Mouse (Mus musculus) liver, adult 2 months (tissue): Measurements from ENCODE around the gene Bbc3. TPM values are rescaled to one million over a fixed set of nuclear protein-coding genes. Genes with fewer than 3 reads are reported as not detected.

ENCODE experiments used
- DNase-seq: peaks from one replicate; pipeline ENCODE4 v3.0.0-alpha.2; 2011; ENCODE audit warnings: low read depth, low spot score; ENCODE audit errors: extremely low read depth
- H3K27ac ChIP-seq: fragments of 200-500 bp; replicated peaks from 2 replicates; pipeline ENCODE4 v1.5.1; 2012; ENCODE audit warnings: low read depth, mild to moderate bottlenecking, control low read depth, inconsistent platforms, low read length; ENCODE audit not compliant: insufficient read depth
- H3K27me3 ChIP-seq: fragments of 200-500 bp; 2 replicates; pipeline ENCODE4 v1.6.1; 2012; ENCODE audit warnings: mild to moderate bottlenecking, moderate library complexity, low read length, inconsistent platforms; ENCODE audit not compliant: control insufficient read depth, insufficient read depth
- H3K36me3 ChIP-seq: fragments of 200-500 bp; 2 replicates; pipeline ENCODE4 v1.6.1; 2012; ENCODE audit warnings: low read length, inconsistent platforms; ENCODE audit not compliant: control insufficient read depth, insufficient read depth
- H3K4me1 ChIP-seq: fragments of 200-500 bp; 2 replicates; pipeline ENCODE4 v1.6.1; 2011; ENCODE audit warnings: low read length; ENCODE audit not compliant: control insufficient read depth, insufficient read depth
- H3K4me3 ChIP-seq: fragments of 200-500 bp; 2 replicates; pipeline ENCODE4 v1.5.1; 2011; ENCODE audit warnings: low read depth, mild to moderate bottlenecking, control low read depth, low read length, moderate library complexity; ENCODE audit not compliant: insufficient read depth
- H3K79me2 ChIP-seq: fragments of 200-500 bp; 2 replicates; pipeline ENCODE4 v1.6.1; 2012; ENCODE audit warnings: inconsistent platforms, mild to moderate bottlenecking, low read length, moderate library complexity; ENCODE audit not compliant: control insufficient read depth, insufficient read depth
- H3K9ac ChIP-seq: fragments of 200-500 bp; 2 replicates; pipeline ENCODE4 v1.6.1; 2012; ENCODE audit warnings: low read depth, mild to moderate bottlenecking, control low read depth, inconsistent platforms, low read length
- CTCF ChIP-seq: fragments of 200-500 bp; IDR thresholded peaks from 2 replicates; pipeline ENCODE4 v1.5.1; 2011; ENCODE audit warnings: low read depth, low read length, control low read depth
- POLR2A ChIP-seq: fragments of 200-500 bp; IDR thresholded peaks from 2 replicates; pipeline ENCODE4 v1.6.1; 2011; ENCODE audit warnings: low read length, control low read depth; ENCODE audit not compliant: insufficient read depth; ENCODE audit errors: extremely low read depth
- WGBS: fragments of 180-500 bp; shearing (Covaris S2); methylation state at CpG from one replicate; pipeline ENCODE4 v1.1.7; 2018; 5-methylcytosine and 5-hydroxymethylcytosine counted together
- polyA plus RNA-seq: library from polyadenylated mRNA; depleted of rRNA; stranded (reverse); fragments of >200 nt; gene quantifications from 2 replicates; pipeline ENCODE4 v1.2.3, GENCODE M21; 2012
- total RNA-seq: library from RNA; depleted of rRNA; stranded (reverse); fragments of >200 nt; gene quantifications from 2 replicates; pipeline ENCODE4 v1.2.3, GENCODE M21; 2014

Gene Bbc3
- total and polyA plus RNA-seq, 2 experiments = 6.0 to 15.2 TPM

DNA sequence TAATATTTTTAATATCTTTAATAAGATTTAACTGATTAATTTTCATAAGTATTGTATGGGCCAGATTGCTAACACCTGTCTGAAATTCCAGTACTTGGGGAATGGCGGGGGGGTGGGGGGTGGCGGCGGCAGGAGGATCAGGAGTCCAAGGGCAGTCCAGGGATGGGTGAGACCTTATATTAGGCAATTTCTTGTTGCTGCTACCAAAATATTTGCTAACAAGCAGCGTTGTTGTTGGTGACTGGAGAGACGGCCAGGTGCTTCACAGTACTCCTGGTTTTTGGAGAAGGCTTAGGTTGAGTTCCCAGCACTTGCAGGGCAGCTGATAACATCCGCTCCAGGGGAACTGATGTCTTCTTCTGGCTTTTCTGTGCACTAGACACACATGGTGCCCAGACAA, 12.3 kb downstream of the Bbc3 start:
- Histone ChIP-seq H3K27me3 (no peaks in the 10 kb centered on the region), H3K27ac (peak overlapping the region; percentile 35), H3K79me2 (no peaks in the 10 kb centered on the region), H3K4me3 (no peak overlapping the region), H3K36me3 (peaks cover 3% of the 10 kb centered on the region; the same call in 1 of the 2 replicates), H3K9ac (no peak overlapping the region), H3K4me1 (peaks cover 3% of the 10 kb centered on the region)
- peak; percentile 85 for DNase-seq
- WGBS = 32% methylated on average over 6 of the region's 6 CpGs
- no peak for TF ChIP-seq POLR2A
- no peak for TF ChIP-seq CTCF

GRCm38 (mm10) chr7:16324661-16325060, 16.5 kb downstream of the Bbc3 start:
- Histone ChIP-seq H3K9ac (no peak overlapping the region), H3K4me3 (no peak overlapping the region), H3K79me2 (no peaks in the 10 kb centered on the region), H3K36me3 (0 out of 2 replicates have a peak, but pooled peaks cover 3% of the 10 kb centered on the region), H3K4me1 (peaks cover 3% of the 10 kb centered on the region; the same call in 1 of the 2 replicates), H3K27ac (no peak overlapping the region), H3K27me3 (no peaks in the 10 kb centered on the region)
- WGBS = 89% methylated on average over 7 of the region's 7 CpGs
- TF ChIP-seq CTCF (no peak), POLR2A (no peak)
- no peak for DNase-seq

- peaks cover 3% of the 10 kb centered on the region; the same call in 1 of the 2 replicates for H3K36me3 ChIP-seq
- no peaks in the 10 kb centered on the region for H3K27me3 ChIP-seq
- H3K4me1 ChIP-seq = peaks cover 3% of the 10 kb centered on the region; the same call in 1 of the 2 replicates
- H3K79me2 ChIP-seq = no peaks in the 10 kb centered on the region
- DNase-seq = peak; percentile 78
- WGBS = 19% methylated on average over 8 of the region's 8 CpGs
- H3K4me3 ChIP-seq = no peak overlapping the region
- peak overlapping the region; percentile 12; the same call in 1 of the 2 replicates for H3K9ac ChIP-seq
- TF ChIP-seq POLR2A = no peak
- TF ChIP-seq CTCF = peak; percentile 65
- peak overlapping the region; percentile 22 for H3K27ac ChIP-seq
Observed at GRCm38 (mm10) chr7:16325920-16326606, 17.9 kb downstream of the Bbc3 start.

GRCm38 (mm10) chr7:16326607-16326971, 18.4 kb downstream of the Bbc3 start:
- 99% methylated on average over 2 of the region's 2 CpGs for WGBS
- Histone ChIP-seq H3K36me3 (peaks cover 3% of the 10 kb centered on the region; the same call in 1 of the 2 replicates), H3K9ac (no peak overlapping the region), H3K27me3 (no peaks in the 10 kb centered on the region), H3K79me2 (no peaks in the 10 kb centered on the region), H3K27ac (no peak overlapping the region), H3K4me1 (peaks cover 3% of the 10 kb centered on the region; the same call in 1 of the 2 replicates), H3K4me3 (no peak overlapping the region)
- TF ChIP-seq CTCF (no peak), POLR2A (no peak)
- no peak for DNase-seq

- no peak for DNase-seq
- Histone ChIP-seq H3K4me3 (no peak overlapping the region), H3K79me2 (no peaks in the 10 kb centered on the region), H3K4me1 (peaks cover 3% of the 10 kb centered on the region; the same call in 1 of the 2 replicates), H3K36me3 (peaks cover 5% of the 10 kb centered on the region; the same call in 1 of the 2 replicates), H3K27ac (no peak overlapping the region), H3K27me3 (no peaks in the 10 kb centered on the region), H3K9ac (no peak overlapping the region)
- no peak for TF ChIP-seq POLR2A
- TF ChIP-seq CTCF = no peak
- WGBS = 87% methylated on average over 3 of the region's 3 CpGs
Observed at GRCm38 (mm10) chr7:16329146-16329545, 21.0 kb downstream of the Bbc3 start.

DNA sequence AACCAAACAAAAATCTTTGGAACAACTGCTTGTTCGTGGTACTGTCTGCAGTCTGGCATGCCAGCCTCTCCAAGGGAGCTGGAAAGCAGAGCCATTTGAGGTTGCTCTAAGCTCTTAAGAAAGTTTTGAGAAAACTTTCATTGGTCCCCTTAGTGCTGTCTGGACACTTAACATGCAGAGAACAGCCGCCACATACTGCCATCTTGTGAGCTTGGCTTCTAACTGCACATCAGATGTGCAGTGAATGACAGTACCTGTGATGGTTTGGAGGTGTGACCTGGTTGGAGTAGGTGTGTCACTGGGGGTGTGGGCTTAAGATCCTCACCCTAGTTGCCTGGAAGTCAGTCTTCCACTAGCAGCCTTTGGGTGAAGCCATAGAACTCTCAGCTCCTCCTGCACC, 29.5 kb downstream of the Bbc3 start:
- peaks cover 5% of the 10 kb centered on the region; the same call in 1 of the 2 replicates for H3K36me3 ChIP-seq
- no peak for TF ChIP-seq POLR2A
- TF ChIP-seq CTCF = no peak
- H3K79me2 ChIP-seq = no peaks in the 10 kb centered on the region
- no peak for DNase-seq
- no peaks in the 10 kb centered on the region for H3K27me3 ChIP-seq
- no peaks in the 10 kb centered on the region for H3K4me1 ChIP-seq
- no peak overlapping the region for H3K4me3 ChIP-seq
- no peak overlapping the region for H3K9ac ChIP-seq
- 77% methylated on average over 2 of the region's 2 CpGs for WGBS
- H3K27ac ChIP-seq = no peak overlapping the region
